Mouse (Mus musculus): ENCODE measurements at regions not wholly inside any gene's neighbourhood (a gene's known extent, or its start where the extent isn't known, plus 50 kb on each side); places are given as distances from the start of the nearest gene placed in this dataset.
"Not testable (repeated sequence)": the region's sequence is repeated elsewhere in the genome, so short reads cannot be mapped to it uniquely, and the experiment has no call there.

DNA sequence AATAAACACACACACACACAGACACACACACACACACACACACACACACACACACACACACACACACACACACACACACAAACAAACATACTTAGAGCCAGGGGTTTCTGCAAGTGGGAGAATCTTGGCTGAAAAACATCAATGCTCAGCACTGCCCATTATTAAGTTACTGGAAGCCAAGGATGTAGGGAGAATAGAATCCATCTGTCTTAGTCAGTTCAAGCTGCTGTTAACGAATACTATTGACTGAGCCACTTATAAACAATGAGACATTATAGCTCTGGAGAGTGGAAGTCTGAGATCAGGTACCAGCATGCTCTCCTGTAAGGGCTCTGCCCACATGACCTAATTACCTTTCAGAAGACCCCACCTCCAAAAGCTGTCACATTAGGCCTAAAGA, 87.4 kb downstream of the Fam174b start:
- Histone ChIP-seq H3K4me2 (replicated peaks; ENCODE audit: low read depth, low read length) (no peak overlapping the region), H3K27me3 (replicated peaks; ENCODE audit: insufficient read depth, low read length) (no peaks in the 10 kb centered on the region), H3K9me3 (ENCODE audit: low read length) (no peaks in the 10 kb centered on the region), H3K4me1 (ENCODE audit: insufficient read depth, low read depth, low read length) (no peaks in the 10 kb centered on the region), H3K27ac (ENCODE audit: low read length) (no peak overlapping the region), H3K36me3 (ENCODE audit: insufficient read depth, low read length) (no peaks in the 10 kb centered on the region), H3K9ac (replicated peaks; ENCODE audit: low read depth) (no peak overlapping the region), H3K4me3 (ENCODE audit: low read depth, low read length) (no peak overlapping the region)
- TF ChIP-seq EP300 (IDR thresholded peaks at IDR 0.05) (no peak), CTCF (IDR thresholded peaks at IDR 0.05) (no peak)
- DNase-seq (ENCODE audit: low spot score) (peak; percentile 12), ATAC-seq (no peak)
- WGBS = 20% methylated on average over 1 of the region's 1 CpGs

DNA sequence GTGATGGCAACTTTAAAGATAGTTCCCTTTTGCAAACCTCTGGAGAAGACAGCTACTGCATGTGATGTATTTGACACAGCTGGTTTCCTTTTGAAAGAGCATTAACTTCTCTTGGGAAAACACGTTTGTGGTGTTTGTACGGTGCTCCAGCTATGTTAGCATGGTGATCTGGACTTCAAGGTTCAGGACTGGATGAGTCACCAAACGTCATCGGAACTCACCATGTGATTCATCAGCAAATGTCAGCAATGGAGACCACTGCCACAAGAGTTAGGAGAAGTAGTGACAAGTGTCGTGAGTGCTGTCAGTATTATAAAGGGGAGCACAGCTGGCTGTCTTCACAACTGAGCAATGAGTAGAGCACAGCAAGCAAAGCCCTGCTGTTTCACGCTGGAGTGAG, 90.5 kb downstream of the Fam174b start:
- no peak overlapping the region for H3K4me3 ChIP-seq (ENCODE audit: low read depth, low read length)

DNA sequence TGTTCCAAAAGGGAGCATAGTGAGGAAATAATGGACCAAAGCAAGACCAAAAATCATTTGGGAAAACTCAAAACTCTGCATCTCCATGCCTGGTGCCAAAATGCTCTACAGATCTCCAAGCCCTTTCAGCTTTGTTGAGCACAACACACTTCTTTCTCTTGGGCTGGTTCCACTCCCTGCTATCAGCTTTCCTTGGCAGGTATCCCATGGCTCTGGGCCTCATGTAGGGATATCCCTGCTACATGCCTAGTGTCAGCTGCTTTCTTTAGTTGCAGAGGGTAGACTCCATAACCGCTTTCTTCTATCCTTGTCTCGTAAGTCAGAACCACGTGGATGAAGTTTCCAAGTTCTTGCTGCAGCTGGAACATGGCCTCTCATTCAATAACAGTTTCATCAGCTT, 100.3 kb downstream of the Fam174b start:
- H3K4me3 ChIP-seq (ENCODE audit: low read depth, low read length) = no peak overlapping the region
- H3K27me3 ChIP-seq (replicated peaks; ENCODE audit: insufficient read depth, low read length) = no peaks in the 10 kb centered on the region
- H3K9me3 ChIP-seq (ENCODE audit: low read length) = no peaks in the 10 kb centered on the region
- H3K4me2 ChIP-seq (replicated peaks; ENCODE audit: low read depth, low read length) = no peak overlapping the region
- H3K4me1 ChIP-seq (ENCODE audit: insufficient read depth, low read depth, low read length) = no peaks in the 10 kb centered on the region
- no peak overlapping the region for H3K9ac ChIP-seq (replicated peaks; ENCODE audit: low read depth)
- WGBS = 74% methylated on average over 3 of the region's 3 CpGs
- no peak overlapping the region for H3K27ac ChIP-seq (ENCODE audit: low read length)
- TF ChIP-seq CTCF (IDR thresholded peaks at IDR 0.05) = no peak
- TF ChIP-seq EP300 (IDR thresholded peaks at IDR 0.05) = no peak
- H3K36me3 ChIP-seq (ENCODE audit: insufficient read depth, low read length) = no peaks in the 10 kb centered on the region
- DNase-seq (ENCODE audit: low spot score) (no peak), ATAC-seq (no peak)

More for the DNA sequence above, 90.5 kb downstream of the Fam174b start:
- Histone ChIP-seq H3K9me3 (ENCODE audit: low read length) (no peaks in the 10 kb centered on the region), H3K27ac (ENCODE audit: low read length) (no peak overlapping the region), H3K36me3 (ENCODE audit: insufficient read depth, low read length) (no peaks in the 10 kb centered on the region), H3K27me3 (replicated peaks; ENCODE audit: insufficient read depth, low read length) (no peaks in the 10 kb centered on the region), H3K9ac (replicated peaks; ENCODE audit: low read depth) (no peak overlapping the region), H3K4me2 (replicated peaks; ENCODE audit: low read depth, low read length) (no peak overlapping the region), H3K4me1 (ENCODE audit: insufficient read depth, low read depth, low read length) (no peaks in the 10 kb centered on the region)
- WGBS = 64% methylated on average over 6 of the region's 6 CpGs
- DNase-seq (ENCODE audit: low spot score) (no peak), ATAC-seq (no peak)
- TF ChIP-seq EP300 (IDR thresholded peaks at IDR 0.05) (no peak), CTCF (IDR thresholded peaks at IDR 0.05) (no peak)

DNA sequence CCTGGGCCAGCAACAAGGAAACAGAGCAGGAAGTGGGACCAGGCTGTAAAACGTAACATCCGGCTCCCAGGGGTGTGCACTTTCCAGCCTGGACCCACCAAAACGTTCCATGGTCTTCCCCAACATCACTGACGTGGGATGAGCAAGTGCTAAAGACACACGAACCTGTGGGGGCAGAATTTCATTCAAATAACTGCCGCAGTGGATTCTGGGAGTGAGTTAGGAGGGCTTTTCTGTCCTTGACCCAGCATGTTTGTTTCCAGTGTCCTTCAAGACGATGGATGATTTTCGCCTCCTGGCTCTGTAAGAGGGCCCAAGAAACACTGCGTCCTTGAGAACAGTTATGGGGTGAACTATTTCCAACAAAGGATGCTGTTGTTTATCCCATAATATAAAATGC, 112.1 kb downstream of the Fam174b start:
- ATAC-seq (no peak), DNase-seq (ENCODE audit: low spot score) (no peak)
- TF ChIP-seq CTCF (IDR thresholded peaks at IDR 0.05) = no peak
- no peak for TF ChIP-seq EP300 (IDR thresholded peaks at IDR 0.05)

DNA sequence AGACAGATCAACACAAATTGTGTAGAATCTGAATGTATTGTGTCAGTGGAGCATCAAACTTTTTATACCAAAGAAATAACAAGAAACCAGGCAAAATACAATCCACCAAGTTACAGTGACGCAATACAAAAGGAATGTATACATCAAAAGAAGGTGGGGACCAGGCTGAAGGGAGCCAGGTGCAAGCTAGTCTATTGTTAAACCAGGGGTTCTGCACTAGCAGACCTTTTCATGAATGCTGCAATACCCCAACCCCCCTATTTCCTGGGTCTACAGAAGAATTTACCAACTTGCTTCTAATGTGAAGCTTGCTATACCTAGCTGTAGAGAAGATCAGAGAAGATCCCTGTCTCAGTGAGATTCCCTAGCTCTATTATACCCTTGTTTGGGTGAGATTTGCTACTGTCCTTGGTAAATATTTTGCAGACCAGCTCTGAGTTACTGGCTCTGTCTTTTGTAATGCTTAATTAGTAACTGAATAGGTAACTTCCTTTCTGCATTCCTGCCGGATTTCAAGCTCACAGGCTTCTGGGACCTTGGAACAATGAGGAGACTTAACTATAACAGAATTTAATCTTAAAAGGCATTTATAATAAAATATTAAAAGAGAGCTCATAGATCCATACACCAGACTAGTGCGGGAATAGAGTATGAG, 113.3 kb downstream of the Fam174b start:
- H3K4me2 ChIP-seq (replicated peaks; ENCODE audit: low read depth, low read length); H3K27ac ChIP-seq (ENCODE audit: low read length); DNase-seq (ENCODE audit: low spot score); H3K9me3 ChIP-seq (ENCODE audit: low read length); H3K9ac ChIP-seq (replicated peaks; ENCODE audit: low read depth); H3K4me3 ChIP-seq (ENCODE audit: low read depth, low read length); H3K4me1 ChIP-seq (ENCODE audit: insufficient read depth, low read depth, low read length); H3K27me3 ChIP-seq (replicated peaks; ENCODE audit: insufficient read depth, low read length); ATAC-seq; H3K36me3 ChIP-seq (ENCODE audit: insufficient read depth, low read length): not testable (repeated sequence)
- 53% methylated on average over 3 of the region's 3 CpGs for WGBS

More for the DNA sequence above, 112.1 kb downstream of the Fam174b start:
- Histone ChIP-seq H3K4me3 (ENCODE audit: low read depth, low read length) (no peak overlapping the region), H3K9me3 (ENCODE audit: low read length) (no peaks in the 10 kb centered on the region), H3K36me3 (ENCODE audit: insufficient read depth, low read length) (no peaks in the 10 kb centered on the region), H3K9ac (replicated peaks; ENCODE audit: low read depth) (no peak overlapping the region), H3K27ac (ENCODE audit: low read length) (no peak overlapping the region), H3K27me3 (replicated peaks; ENCODE audit: insufficient read depth, low read length) (no peaks in the 10 kb centered on the region), H3K4me2 (replicated peaks; ENCODE audit: low read depth, low read length) (no peak overlapping the region), H3K4me1 (ENCODE audit: insufficient read depth, low read depth, low read length) (no peaks in the 10 kb centered on the region)
- WGBS = 60% methylated on average over 9 of the region's 9 CpGs

DNA sequence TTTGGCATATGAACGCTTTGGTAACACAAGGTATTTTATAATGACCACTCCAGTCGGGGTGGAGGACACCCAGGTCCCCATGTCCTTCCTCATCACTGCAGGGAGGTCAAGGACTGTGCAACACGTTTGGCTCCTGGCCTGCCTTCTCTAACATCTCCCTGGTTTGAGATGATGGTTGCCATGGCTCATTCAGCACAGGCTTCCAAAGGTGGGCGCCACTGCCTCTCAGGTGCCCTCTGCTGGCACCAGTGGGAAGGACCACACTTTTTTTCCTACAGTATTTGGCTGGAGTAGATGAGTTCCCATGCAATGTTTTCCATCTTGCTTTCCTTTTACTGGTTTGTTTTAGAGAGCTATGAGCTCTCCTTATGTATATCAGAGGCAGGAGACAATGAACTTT, 115.4 kb downstream of the Fam174b start:
- Histone ChIP-seq H3K4me2 (replicated peaks; ENCODE audit: low read depth, low read length) (no peak overlapping the region), H3K27me3 (replicated peaks; ENCODE audit: insufficient read depth, low read length) (no peaks in the 10 kb centered on the region), H3K9me3 (ENCODE audit: low read length) (no peaks in the 10 kb centered on the region), H3K4me3 (ENCODE audit: low read depth, low read length) (no peak overlapping the region), H3K4me1 (ENCODE audit: insufficient read depth, low read depth, low read length) (no peaks in the 10 kb centered on the region), H3K27ac (ENCODE audit: low read length) (no peak overlapping the region), H3K9ac (replicated peaks; ENCODE audit: low read depth) (no peak overlapping the region), H3K36me3 (ENCODE audit: insufficient read depth, low read length) (no peaks in the 10 kb centered on the region)
- DNase-seq (ENCODE audit: low spot score) (peak; percentile 46), ATAC-seq (no peak)
- TF ChIP-seq CTCF (IDR thresholded peaks at IDR 0.05) (peak; percentile 86), EP300 (IDR thresholded peaks at IDR 0.05) (no peak)
- 44% methylated on average over 4 of the region's 4 CpGs for WGBS

DNA sequence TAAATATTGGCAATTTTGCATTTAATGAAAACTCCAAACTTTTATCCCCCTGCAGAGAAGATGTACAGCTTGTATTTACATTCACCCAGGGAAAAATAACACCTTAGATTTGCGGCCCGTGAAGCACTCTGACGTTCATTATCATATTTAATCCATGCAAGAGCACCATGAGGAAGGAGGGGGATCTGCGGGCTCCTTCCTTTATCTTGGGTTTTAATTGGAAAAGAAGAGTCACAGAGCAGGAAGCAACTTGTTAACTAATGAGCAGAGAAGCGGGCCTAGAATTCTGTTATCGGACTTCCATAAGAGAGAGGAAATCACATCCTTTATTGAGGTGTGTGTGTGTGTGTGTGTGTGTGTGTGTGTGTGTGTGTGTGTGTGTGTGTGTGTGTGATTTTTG, 116.8 kb downstream of the Fam174b start:
- TF ChIP-seq EP300 (IDR thresholded peaks at IDR 0.05) (no peak), CTCF (IDR thresholded peaks at IDR 0.05) (no peak)
- H3K4me3 ChIP-seq (ENCODE audit: low read depth, low read length) = no peak overlapping the region
- H3K4me2 ChIP-seq (replicated peaks; ENCODE audit: low read depth, low read length) = no peak overlapping the region
- no peaks in the 10 kb centered on the region for H3K27me3 ChIP-seq (replicated peaks; ENCODE audit: insufficient read depth, low read length)
- DNase-seq (ENCODE audit: low spot score) (no peak), ATAC-seq (no peak)
- H3K27ac ChIP-seq (ENCODE audit: low read length) = no peak overlapping the region
- 72% methylated on average over 6 of the region's 6 CpGs for WGBS
- H3K36me3 ChIP-seq (ENCODE audit: insufficient read depth, low read length) = no peaks in the 10 kb centered on the region
- H3K9ac ChIP-seq (replicated peaks; ENCODE audit: low read depth) = no peak overlapping the region
- H3K9me3 ChIP-seq (ENCODE audit: low read length) = no peaks in the 10 kb centered on the region
- H3K4me1 ChIP-seq (ENCODE audit: insufficient read depth, low read depth, low read length) = no peaks in the 10 kb centered on the region

Data from lung, postnatal 0 days (tissue).